Mouse (Mus musculus): ENCODE results near the gene 4921517D22Rik.

DNA sequence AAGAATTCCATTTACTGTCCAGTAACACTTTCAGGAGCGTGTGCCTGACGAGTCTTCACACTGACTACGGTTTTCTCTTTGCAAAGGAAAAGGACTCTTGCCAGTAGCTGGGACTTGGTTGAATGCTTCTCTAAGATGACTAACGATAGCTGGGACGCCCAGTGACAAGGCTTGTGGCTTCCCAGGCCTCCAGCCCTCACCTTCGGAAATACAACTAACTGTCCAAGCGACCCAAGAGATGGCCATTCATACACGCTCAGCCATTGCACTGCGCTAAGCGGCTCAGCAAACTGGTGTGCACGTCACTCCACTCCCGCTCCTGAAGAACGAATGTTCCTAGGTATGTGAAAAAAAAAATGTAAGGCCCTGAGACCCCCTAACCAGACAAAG lies 19.2 kb downstream of the 4921517D22Rik start:
- TF ChIP-seq CHD2 (IDR thresholded peaks at IDR 0.05; ENCODE audit: low read depth, low read length): no peak
- TF ChIP-seq HCFC1 (IDR thresholded peaks at IDR 0.05; ENCODE audit: borderline replicate concordance, insufficient read depth, low read length): no peak
- no peak for TF ChIP-seq ZNF384 (IDR thresholded peaks at IDR 0.05; ENCODE audit: low read depth, low read length)
- TF ChIP-seq MAFK (IDR thresholded peaks at IDR 0.05; ENCODE audit: insufficient read depth, low read depth, low read length): no peak

All from ES-E14 (cell line).